Mouse (Mus musculus) hindbrain, embryonic 10.5 days (tissue): ENCODE measurements around the gene Phf20. TPM values are rescaled to one million over a fixed set of nuclear protein-coding genes. Genes with fewer than 3 reads are reported as not detected.

Source experiments
- DNase-seq: peaks from one replicate; pipeline ENCODE4 v3.0.0-alpha.2; 2017; ENCODE audit warnings: low spot score
- H3K27ac ChIP-seq: fragments of 300-500 bp; sonication (generic); 2 replicates; pipeline ENCODE4 v1.5.1; 2016; ENCODE audit warnings: mild to moderate bottlenecking, moderate library complexity
- H3K27me3 ChIP-seq: fragments of 300-500 bp; sonication (generic); 2 replicates; pipeline ENCODE4 v1.6.1; 2016; ENCODE audit warnings: mild to moderate bottlenecking; ENCODE audit not compliant: poor library complexity, insufficient read depth, severe bottlenecking
- H3K36me3 ChIP-seq: fragments of 300-500 bp; sonication (generic); 2 replicates; pipeline ENCODE4 v1.6.1; 2016; ENCODE audit warnings: mild to moderate bottlenecking, moderate library complexity
- H3K4me1 ChIP-seq: fragments of 300-500 bp; sonication (generic); replicated peaks from 2 replicates; pipeline ENCODE4 v1.6.1; 2016; ENCODE audit warnings: mild to moderate bottlenecking
- H3K4me3 ChIP-seq: fragments of 300-500 bp; sonication (generic); 2 replicates; pipeline ENCODE4 v1.5.1; 2016; ENCODE audit warnings: mild to moderate bottlenecking, moderate library complexity
- H3K9me3 ChIP-seq: fragments of 300-500 bp; sonication (generic); 2 replicates; pipeline ENCODE4 v1.6.1; 2016; ENCODE audit warnings: mild to moderate bottlenecking, moderate library complexity
- WGBS: fragments of 180-500 bp; shearing (Covaris S2); methylation state at CpG from one replicate; pipeline ENCODE4 v1.1.7; 2016; 5-methylcytosine and 5-hydroxymethylcytosine counted together
- polyA plus RNA-seq: library from polyadenylated mRNA; unstranded; fragments of >200 nt; fragmentation: Nextera tagmentation; extraction: Ambion mirVana; gene quantifications from 2 replicates; pipeline ENCODE4 v1.2.1, GENCODE M21; 2016

The Phf20 gene
- polyA plus RNA-seq, 1 experiment from 2014 or later, result 73.4 TPM

DNA sequence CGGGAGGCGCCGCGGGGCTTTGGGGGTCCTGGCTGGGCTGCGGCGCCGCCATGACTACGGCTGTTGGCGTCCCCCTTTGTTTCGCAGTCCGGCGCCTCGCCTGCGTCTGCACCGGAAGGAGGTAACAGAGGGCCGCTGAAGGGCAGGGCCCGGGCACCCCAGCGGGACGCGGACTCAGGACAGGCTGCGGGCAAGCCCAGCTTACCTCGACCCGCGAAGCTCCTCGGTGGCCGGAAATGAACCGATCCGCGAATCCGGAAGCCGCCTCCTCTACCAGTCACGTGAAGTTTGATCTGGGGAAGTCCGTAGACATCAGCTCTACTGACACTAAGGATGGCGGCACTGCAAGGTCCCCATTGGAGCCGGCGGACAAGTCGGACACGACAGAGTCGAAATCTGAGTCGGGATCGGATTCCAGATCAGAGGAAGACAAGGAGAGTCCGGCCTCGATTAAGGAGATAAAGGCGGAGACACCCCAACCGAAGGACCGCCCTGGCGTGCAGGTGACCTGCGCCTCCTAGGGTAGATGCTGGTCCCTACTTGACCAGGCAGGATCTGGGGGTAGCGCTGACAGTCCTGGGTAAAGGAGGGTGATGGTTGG is 116.1 kb downstream of the Phf20 start, which contains the start of the genes Cnbd2 and Scand1:
Gene Cnbd2 (plus strand): TSS at position 3 of the 601 bp plus-strand sequence.
Gene Scand1 (minus strand): TSS at position 408 of the 601 bp plus-strand sequence.
- Histone ChIP-seq H3K4me1 (peaks cover 25% of the 10 kb centered on the region), H3K9me3 (no peaks in the 10 kb centered on the region), H3K27ac (peak within 1 kb of the TSS; percentile 98), H3K36me3 (peaks cover 52% of the 10 kb centered on the region), H3K4me3 (peak within 1 kb of the TSS; percentile 85), H3K27me3 (no peaks in the 10 kb centered on the region)
- WGBS, result under 1% methylated on average over 49 of the region's 49 CpGs
- peak; percentile 90 for DNase-seq

DNA sequence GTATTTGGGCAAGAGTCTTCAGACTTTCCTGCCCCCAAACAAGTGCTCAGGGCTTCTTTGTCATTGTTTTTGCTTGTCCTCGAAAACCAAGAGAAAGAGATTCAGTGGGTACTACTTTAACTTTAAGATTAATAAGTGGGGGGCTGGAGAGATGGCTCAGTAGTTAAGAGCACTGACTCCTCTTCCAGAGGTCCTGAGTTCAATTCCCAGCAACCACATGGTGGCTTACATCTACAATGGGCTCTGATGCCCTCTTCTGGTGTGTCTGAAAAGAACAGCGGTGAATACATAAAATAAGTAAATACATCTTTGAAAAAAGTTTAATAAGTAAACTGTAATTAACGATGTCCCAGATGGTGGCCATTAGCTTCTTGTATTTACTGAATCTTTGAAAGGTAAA is 116.9 kb downstream of the Phf20 start:
- Histone ChIP-seq H3K36me3 (peaks cover 45% of the 10 kb centered on the region), H3K4me3 (peak overlapping the region; percentile 85), H3K9me3 (no peaks in the 10 kb centered on the region), H3K4me1 (peaks cover 25% of the 10 kb centered on the region), H3K27ac (peak overlapping the region; percentile 98), H3K27me3 (no peaks in the 10 kb centered on the region)
- WGBS, result 54% methylated on average over 3 of the region's 3 CpGs
- no peak for DNase-seq

DNA sequence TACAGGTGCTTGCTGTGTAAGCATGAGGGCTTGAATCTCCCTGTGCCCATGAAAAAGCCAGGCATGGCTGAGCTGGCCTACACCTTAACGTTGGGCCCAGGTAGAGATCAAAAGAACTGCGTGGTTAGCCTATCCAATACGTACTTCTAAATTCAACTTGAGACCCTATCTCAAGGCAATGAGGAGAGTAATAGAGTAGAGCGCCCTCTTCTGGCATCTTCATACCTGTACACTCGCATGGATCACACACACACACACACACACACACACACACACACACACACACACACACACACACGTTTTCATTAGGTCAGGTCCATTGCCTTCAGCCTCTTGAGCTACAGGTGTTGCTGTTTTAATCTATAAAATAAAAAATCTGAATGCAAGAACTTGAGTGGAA is 118.5 kb downstream of the Phf20 start:
- 92% methylated on average over 6 of the region's 6 CpGs for WGBS

DNA sequence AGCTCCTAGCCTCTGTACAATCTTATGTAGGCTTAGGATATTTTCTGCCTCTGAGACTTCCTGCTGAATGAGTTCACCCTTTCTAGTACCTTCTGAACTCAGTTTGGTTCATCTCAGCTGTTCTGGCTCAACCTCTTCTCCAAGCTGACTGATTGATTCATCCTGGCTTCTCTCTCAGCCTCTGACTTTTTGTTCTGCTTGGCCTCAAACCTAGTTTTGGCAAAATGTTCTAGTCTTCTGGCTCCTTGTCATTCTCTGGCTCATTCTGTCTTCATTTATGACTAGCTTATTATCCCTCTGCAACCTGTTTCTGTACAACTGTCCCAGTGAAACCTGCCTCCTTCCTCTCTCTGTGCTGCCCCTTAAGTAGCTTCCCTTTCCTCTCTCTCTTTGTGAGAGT is 122.2 kb downstream of the Phf20 start:
- DNase-seq, result no peak
- H3K27me3 ChIP-seq, result no peaks in the 10 kb centered on the region
- peaks cover 34% of the 10 kb centered on the region for H3K36me3 ChIP-seq
- no peak overlapping the region for H3K4me3 ChIP-seq
- no peaks in the 10 kb centered on the region for H3K9me3 ChIP-seq
- peaks cover 4% of the 10 kb centered on the region; the same call in 1 of the 2 replicates for H3K4me1 ChIP-seq
- no peak overlapping the region for H3K27ac ChIP-seq

More for the DNA sequence above, 118.5 kb downstream of the Phf20 start:
- no peak for DNase-seq
- Histone ChIP-seq H3K27ac (no peak overlapping the region), H3K27me3 (no peaks in the 10 kb centered on the region), H3K4me1 (peaks cover 25% of the 10 kb centered on the region), H3K4me3 (no peak overlapping the region), H3K36me3 (peaks cover 37% of the 10 kb centered on the region), H3K9me3 (no peaks in the 10 kb centered on the region)

DNA sequence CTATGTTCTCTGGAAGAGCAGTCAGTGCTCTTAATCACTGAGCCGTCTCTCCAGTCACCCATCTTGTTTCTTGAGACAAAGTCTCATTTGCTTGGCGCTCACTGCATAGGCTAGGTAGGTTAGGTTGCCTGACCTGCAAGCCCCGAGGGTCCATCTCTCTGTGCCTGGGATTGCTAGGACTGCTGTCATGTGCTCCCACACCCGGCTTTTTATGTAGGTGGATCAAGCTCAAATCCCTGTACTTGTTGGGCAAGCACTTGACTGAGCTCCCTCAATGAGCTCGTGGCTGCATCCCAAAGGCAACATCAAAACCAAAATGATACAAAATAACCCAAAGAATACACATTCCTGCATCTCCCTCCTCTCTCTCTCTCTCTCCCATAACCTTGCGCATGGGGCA is 125.3 kb downstream of the Phf20 start:
- no peaks in the 10 kb centered on the region for H3K27me3 ChIP-seq
- no peak overlapping the region for H3K27ac ChIP-seq
- 91% methylated on average over 6 of the region's 6 CpGs for WGBS
- no peaks in the 10 kb centered on the region for H3K9me3 ChIP-seq
- no peak for DNase-seq
- no peak overlapping the region for H3K4me3 ChIP-seq
- peaks cover 6% of the 10 kb centered on the region for H3K36me3 ChIP-seq
- peaks cover 8% of the 10 kb centered on the region for H3K4me1 ChIP-seq

- Histone ChIP-seq H3K4me1 (peaks cover 8% of the 10 kb centered on the region), H3K27ac (no peak overlapping the region), H3K4me3 (no peak overlapping the region), H3K9me3 (no peaks in the 10 kb centered on the region), H3K27me3 (no peaks in the 10 kb centered on the region), H3K36me3 (peaks cover 6% of the 10 kb centered on the region)
- WGBS, result 69% methylated on average over 6 of the region's 6 CpGs
- no peak for DNase-seq
These were observed 127.9 kb downstream of the Phf20 start for GRCm38 (mm10) chr2:156324116-156324588.

GRCm38 (mm10) chr2:156324681-156325080 is 128.4 kb downstream of the Phf20 start:
- H3K27me3 ChIP-seq, result no peaks in the 10 kb centered on the region
- no peak overlapping the region for H3K4me3 ChIP-seq
- WGBS, result 48% methylated on average over 5 of the region's 5 CpGs
- no peaks in the 10 kb centered on the region for H3K9me3 ChIP-seq
- H3K36me3 ChIP-seq, result peaks cover 6% of the 10 kb centered on the region
- DNase-seq, result no peak
- peaks cover 8% of the 10 kb centered on the region for H3K4me1 ChIP-seq
- no peak overlapping the region for H3K27ac ChIP-seq

DNA sequence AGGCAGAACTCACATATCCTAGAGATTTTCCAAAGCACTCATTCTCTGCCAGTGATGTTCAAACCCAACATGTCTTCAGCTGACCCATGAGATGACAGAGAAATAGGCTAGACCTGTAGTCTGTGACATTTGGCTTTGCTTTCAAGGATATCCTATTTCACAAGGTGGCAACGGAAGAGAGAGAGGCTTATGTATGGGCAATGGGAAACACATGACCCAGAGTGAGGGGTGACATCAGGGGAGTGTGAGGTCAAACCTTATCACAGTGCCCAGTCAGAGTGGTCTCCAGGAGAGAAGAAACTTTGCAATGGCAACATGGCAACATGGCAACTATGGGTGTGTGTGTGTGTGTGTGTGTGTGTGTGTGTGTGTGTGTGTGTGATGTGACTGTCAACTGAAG is 134.4 kb downstream of the Phf20 start:
- H3K4me1 ChIP-seq, result no peaks in the 10 kb centered on the region
- DNase-seq, result no peak
- no peak overlapping the region for H3K27ac ChIP-seq
- H3K27me3 ChIP-seq, result no peaks in the 10 kb centered on the region
- H3K36me3 ChIP-seq, result no peaks in the 10 kb centered on the region
- no peaks in the 10 kb centered on the region for H3K9me3 ChIP-seq
- no peak overlapping the region for H3K4me3 ChIP-seq
- 74% methylated on average over 1 of the region's 1 CpGs for WGBS

- no peaks in the 10 kb centered on the region for H3K27me3 ChIP-seq
- H3K9me3 ChIP-seq, result no peaks in the 10 kb centered on the region
- no peak overlapping the region for H3K4me3 ChIP-seq
- H3K27ac ChIP-seq, result no peak overlapping the region
- 83% methylated on average over 7 of the region's 7 CpGs for WGBS
- no peaks in the 10 kb centered on the region for H3K4me1 ChIP-seq
- no peak for DNase-seq
- H3K36me3 ChIP-seq, result no peaks in the 10 kb centered on the region
These were observed 135.2 kb downstream of the Phf20 start for GRCm38 (mm10) chr2:156331446-156331965.

DNA sequence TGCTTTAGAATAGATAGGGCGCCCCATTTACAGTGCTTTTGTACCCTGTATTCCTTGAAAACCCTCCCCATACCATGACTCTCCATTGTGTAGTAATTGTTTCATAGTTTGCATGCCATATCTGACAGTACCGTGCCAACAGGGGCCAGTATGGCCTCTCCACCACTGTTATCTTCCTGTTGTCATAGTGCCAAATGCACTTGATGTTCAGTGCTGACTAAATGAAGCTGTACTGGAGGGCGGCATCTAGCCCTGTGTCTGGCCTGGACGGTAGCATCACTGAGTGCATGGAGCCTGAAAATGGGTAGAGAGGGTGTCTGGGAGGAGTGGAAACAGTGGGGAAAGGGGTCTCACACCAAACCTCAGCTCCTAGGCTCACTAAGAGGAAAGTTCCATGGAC is 143.8 kb downstream of the Phf20 start:
- Histone ChIP-seq H3K27ac (no peak overlapping the region), H3K27me3 (no peaks in the 10 kb centered on the region), H3K9me3 (no peaks in the 10 kb centered on the region), H3K4me1 (peaks cover 4% of the 10 kb centered on the region; the same call in 1 of the 2 replicates), H3K4me3 (no peak overlapping the region), H3K36me3 (no peaks in the 10 kb centered on the region)
- 90% methylated on average over 4 of the region's 4 CpGs for WGBS
- no peak for DNase-seq

- no peak overlapping the region for H3K27ac ChIP-seq
- H3K9me3 ChIP-seq, result no peaks in the 10 kb centered on the region
- WGBS, result 57% methylated on average over 12 of the region's 12 CpGs
- peaks cover 4% of the 10 kb centered on the region; the same call in 1 of the 2 replicates for H3K4me1 ChIP-seq
- DNase-seq, result peak; percentile 4
- no peaks in the 10 kb centered on the region for H3K27me3 ChIP-seq
- no peak overlapping the region for H3K4me3 ChIP-seq
- no peaks in the 10 kb centered on the region for H3K36me3 ChIP-seq
These were observed 148.7 kb downstream of the Phf20 start for GRCm38 (mm10) chr2:156344775-156345532.

DNA sequence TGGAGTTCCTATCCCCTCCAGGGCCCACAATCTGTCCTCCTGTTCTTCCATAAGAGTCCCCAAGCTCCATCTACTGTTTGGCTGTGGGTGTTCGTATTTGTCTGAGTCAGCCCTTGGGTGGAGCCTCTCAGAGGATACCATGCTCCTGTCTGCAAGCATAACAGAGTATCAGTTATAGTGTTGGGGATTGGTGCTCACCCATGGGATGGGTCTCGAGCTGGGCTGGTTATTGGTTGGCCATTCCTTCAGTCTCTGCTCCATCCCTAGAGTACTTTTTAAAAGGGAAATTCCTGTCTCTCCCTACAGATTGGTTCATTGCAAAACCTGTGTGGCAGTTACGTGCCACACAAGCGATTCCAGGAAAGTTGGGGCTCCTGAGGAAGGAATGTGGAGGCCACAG is 152.5 kb downstream of the Phf20 start:
- H3K9me3 ChIP-seq, result no peaks in the 10 kb centered on the region
- no peaks in the 10 kb centered on the region for H3K36me3 ChIP-seq
- no peaks in the 10 kb centered on the region for H3K27me3 ChIP-seq
- WGBS, result 77% methylated on average over 4 of the region's 4 CpGs
- H3K4me1 ChIP-seq, result peaks cover 12% of the 10 kb centered on the region
- H3K27ac ChIP-seq, result no peak overlapping the region
- no peak for DNase-seq
- H3K4me3 ChIP-seq, result no peak overlapping the region

GRCm38 (mm10) chr2:156349286-156349848 is 153.1 kb downstream of the Phf20 start:
- Histone ChIP-seq H3K27me3 (no peaks in the 10 kb centered on the region), H3K9me3 (no peaks in the 10 kb centered on the region), H3K27ac (no peak overlapping the region), H3K4me3 (no peak overlapping the region), H3K36me3 (no peaks in the 10 kb centered on the region), H3K4me1 (peaks cover 12% of the 10 kb centered on the region)
- 90% methylated on average over 4 of the region's 4 CpGs for WGBS
- no peak for DNase-seq
